Mouse (Mus musculus): ENCODE measurements around the gene Zer1.

The Zer1 gene

GRCm38 (mm10) chr2:30049831-30050230, 74.6 kb downstream of the Zer1 start:
- no peak for DNase-seq (ENCODE audit: low spot score)

DNA sequence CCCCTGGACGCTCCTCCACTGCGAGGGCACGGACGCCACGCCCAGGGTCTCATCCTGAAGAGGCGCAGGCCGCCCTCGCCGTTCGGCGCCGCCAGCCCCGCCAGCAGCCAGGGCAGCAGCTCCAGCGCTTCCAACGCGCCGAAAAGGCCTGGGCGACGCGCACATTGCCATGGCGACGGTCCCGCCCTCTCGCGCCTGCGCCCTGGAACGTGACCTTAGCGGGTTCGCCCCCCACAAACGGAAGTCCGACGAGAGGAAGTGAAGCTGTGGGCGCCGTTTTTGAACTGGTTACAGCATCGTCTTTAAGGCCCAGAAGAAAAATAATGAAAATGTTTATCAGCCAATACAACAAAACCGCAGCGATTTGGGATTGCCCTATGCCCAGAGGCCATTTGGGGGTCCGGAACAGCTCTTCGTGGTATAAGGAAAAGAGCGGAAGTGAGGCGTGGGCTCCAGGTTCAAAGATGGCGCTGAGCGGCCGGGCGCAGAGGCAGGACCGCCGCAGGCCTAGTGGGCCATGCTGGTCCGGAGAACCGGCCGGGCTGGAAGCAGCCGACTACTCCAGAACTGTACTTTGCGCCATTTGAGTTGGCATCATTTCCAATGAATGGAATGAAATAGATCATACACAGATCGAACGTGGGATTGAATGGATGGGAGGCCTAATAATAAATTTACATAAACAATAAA, 75.5 kb downstream of the Zer1 start, which contains the start of gene Wdr34:
Wdr34 (minus strand) TSS at position 183 of the 690 bp plus-strand sequence.
- DNase-seq (ENCODE audit: low spot score): peak; percentile 93

DNA sequence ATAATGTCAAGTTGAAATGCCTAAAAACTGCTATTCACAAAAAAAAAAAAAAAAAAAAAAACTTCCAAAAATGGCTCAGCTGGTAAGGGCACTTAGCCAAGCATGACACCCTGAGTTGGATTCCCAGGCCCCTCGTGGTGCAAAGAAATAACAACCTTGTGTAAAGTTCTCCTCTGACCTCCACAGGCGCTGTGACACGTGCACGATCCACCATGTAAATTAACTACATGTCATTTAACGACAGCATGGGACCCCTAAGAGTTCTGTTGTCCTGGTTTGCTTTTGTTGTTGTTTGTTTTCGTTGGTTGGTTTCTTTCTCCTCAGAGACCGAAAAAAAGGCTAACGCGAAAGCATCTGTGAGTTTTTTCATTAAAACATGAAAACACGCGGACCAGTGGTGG, 76.3 kb downstream of the Zer1 start:
- DNase-seq (ENCODE audit: low spot score): no peak

All from left cerebral cortex, adult 11 months (tissue).